Mouse (Mus musculus): Measurements from ENCODE around the gene Myo9b. TPM values are rescaled to one million over a fixed set of nuclear protein-coding genes. Genes with fewer than 3 reads are reported as not detected.

Myo9b gene
- total RNA-seq, 2 experiments from 2014 or later = 33.7 to 33.8 TPM

GRCm38 (mm10) chr8:71375581-71376422 is 103.3 kb downstream of the Myo9b start:
- TF ChIP-seq CTCF (conservative IDR thresholded peaks at IDR 0.05) = peak; percentile 28
- peak in 1 of 2 experiments; percentile 50 for DNase-seq (ENCODE audit: low spot score in 2 of 2)
- peak overlapping the region; percentile 77 for H3K27ac ChIP-seq
- H3K4me3 ChIP-seq = peak overlapping the region; percentile 42

- TF ChIP-seq CTCF (conservative IDR thresholded peaks at IDR 0.05) = no peak
- Histone ChIP-seq H3K4me3 (no peak overlapping the region), H3K27ac (peak overlapping the region; percentile 77)
- no peak for DNase-seq (ENCODE audit: low spot score in 2 of 2)
Observed at GRCm38 (mm10) chr8:71376423-71377030, 104.0 kb downstream of the Myo9b start.

GRCm38 (mm10) chr8:71379008-71379407 is 106.5 kb downstream of the Myo9b start:
- TF ChIP-seq CTCF (conservative IDR thresholded peaks at IDR 0.05) = no peak
- DNase-seq (ENCODE audit: low spot score in 2 of 2) = no peak

GRCm38 (mm10) chr8:71379512-71380075 is 107.1 kb downstream of the Myo9b start:
- peak overlapping the region; percentile 94; the same call in 1 of the 2 replicates for H3K27ac ChIP-seq
- DNase-seq (ENCODE audit: low spot score in 2 of 2) = no peak
- peak overlapping the region; percentile 91 for H3K4me3 ChIP-seq
- TF ChIP-seq CTCF (conservative IDR thresholded peaks at IDR 0.05) = no peak

More at GRCm38 (mm10) chr8:71379008-71379407, 106.5 kb downstream of the Myo9b start:
- no peak overlapping the region for H3K27ac ChIP-seq
- H3K4me3 ChIP-seq = no peak overlapping the region

- no peak for DNase-seq (ENCODE audit: low spot score in 2 of 2)
- no peak for TF ChIP-seq CTCF (conservative IDR thresholded peaks at IDR 0.05)
- H3K27ac ChIP-seq = peak overlapping the region; percentile 94
- H3K4me3 ChIP-seq = peak overlapping the region; percentile 91
Observed at GRCm38 (mm10) chr8:71380178-71381171, 108.0 kb downstream of the Myo9b start.

DNA sequence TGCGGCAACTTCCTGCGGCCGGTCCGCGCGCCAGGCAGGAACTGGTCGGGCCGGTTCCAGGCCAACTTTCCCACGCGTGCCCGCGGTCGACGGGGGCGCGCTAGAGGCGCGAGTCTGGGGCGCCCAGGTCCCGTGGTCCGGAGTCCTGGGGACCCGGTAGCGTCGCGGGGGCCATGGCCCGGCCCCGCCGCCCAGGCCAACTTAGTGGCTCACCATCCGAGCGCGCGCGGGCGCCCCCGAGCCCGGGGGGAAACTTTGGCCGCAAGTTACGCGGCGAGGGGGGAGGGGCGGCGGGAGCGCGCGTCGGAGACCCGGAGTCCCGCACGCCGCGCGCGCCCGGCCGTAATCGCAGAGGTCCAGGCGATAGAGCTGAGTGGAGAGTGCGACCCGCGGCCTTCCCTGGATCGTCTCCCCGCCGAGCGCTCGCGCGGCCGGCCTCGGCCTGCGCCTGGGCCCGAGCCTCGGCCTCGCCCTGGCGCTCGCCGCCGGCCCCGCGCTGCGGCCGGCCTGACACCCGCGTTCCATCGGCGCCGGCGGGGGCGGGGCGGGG is 109.0 kb downstream of the Myo9b start, which contains the start of gene Nr2f6:
Nr2f6 (minus strand) TSS at position 540 of the 550 bp plus-strand sequence.
- TF ChIP-seq CTCF (conservative IDR thresholded peaks at IDR 0.05) = no peak
- Histone ChIP-seq H3K27ac (peak within 1 kb of the TSS; percentile 94), H3K4me3 (peak within 1 kb of the TSS; percentile 91)
- DNase-seq (ENCODE audit: low spot score in 2 of 2) = no peak

GRCm38 (mm10) chr8:71381971-71382961 is 109.8 kb downstream of the Myo9b start:
- TF ChIP-seq CTCF (conservative IDR thresholded peaks at IDR 0.05) = no peak
- DNase-seq (ENCODE audit: low spot score in 2 of 2) = peak; percentile 69 to 75
- H3K27ac ChIP-seq = peak overlapping the region; percentile 94
- peak overlapping the region; percentile 57 for H3K4me3 ChIP-seq

- no peak for TF ChIP-seq CTCF (conservative IDR thresholded peaks at IDR 0.05)
- Histone ChIP-seq H3K4me3 (no peak overlapping the region), H3K27ac (0 out of 2 replicates have a peak overlapping the region, but pooled peaks have one; percentile 28)
- DNase-seq (ENCODE audit: low spot score in 2 of 2) = no peak
Observed at GRCm38 (mm10) chr8:71383396-71383795, 110.9 kb downstream of the Myo9b start.

DNA sequence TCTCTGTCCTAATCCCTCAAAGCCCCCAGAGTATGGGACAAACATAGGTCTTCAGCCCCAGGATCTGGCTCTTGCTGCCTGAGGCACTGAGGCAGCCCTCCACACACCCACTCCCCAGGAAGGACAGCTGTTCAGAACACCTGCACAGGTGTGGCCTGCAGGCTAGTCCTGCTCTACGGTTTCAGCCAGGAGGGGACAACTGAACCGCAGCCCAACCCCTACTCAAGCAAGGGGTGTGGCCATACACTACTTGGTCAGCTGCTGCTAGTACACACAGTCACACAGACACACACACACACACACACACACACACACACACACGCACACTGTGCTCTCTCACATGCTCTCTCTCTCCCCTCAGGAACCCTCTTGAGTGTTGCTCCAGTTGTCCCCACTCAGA is 111.3 kb downstream of the Myo9b start:
- Histone ChIP-seq H3K27ac (no peak overlapping the region), H3K4me3 (no peak overlapping the region)
- DNase-seq (ENCODE audit: low spot score in 2 of 2) = no peak
- no peak for TF ChIP-seq CTCF (conservative IDR thresholded peaks at IDR 0.05)

DNA sequence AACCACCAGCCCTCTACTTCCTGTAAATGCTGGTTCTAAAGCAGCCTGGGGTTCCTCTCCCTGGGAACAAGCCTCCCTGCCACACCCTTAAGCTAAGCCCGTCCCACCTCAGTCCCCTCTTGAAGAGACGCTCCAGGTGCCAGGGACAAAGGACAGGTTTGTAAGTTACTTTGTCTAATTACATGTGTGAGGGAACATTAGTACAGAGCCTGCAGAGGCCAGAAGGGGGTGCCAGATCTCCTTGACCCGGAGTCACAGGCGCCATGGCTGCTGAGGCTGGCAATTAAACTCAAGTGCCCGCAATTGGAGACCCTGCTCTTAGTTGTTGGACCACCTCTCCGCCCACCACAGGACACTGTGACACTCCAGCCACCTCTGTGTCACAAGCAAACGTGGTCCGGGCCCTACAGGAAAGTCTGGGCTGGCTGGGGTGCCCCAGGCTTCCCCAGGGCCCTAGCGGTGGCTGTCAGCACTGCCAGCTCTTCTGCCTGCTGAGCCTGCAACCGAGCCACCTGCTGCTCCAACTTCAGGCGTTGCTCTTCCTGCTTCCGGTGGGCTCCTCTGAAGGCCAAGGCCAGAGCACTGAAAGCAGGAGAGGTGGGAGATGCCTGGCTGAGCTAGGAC is 112.8 kb downstream of the Myo9b start:
- peak; percentile 45 for TF ChIP-seq CTCF (conservative IDR thresholded peaks at IDR 0.05)
- DNase-seq (ENCODE audit: low spot score in 2 of 2) = no peak
- H3K27ac ChIP-seq = no peak overlapping the region
- H3K4me3 ChIP-seq = no peak overlapping the region

All from layer of hippocampus, adult 2 months (tissue).